Mouse (Mus musculus): ENCODE results near the gene Epha2.

GRCm38 (mm10) chr4:141311506-141311905 lies 10.5 kb downstream of the Epha2 start:
- TF ChIP-seq POLR2A (IDR thresholded peaks at IDR 0.05; ENCODE audit: borderline replicate concordance, extremely low read depth, insufficient read depth, insufficient read length, poor library complexity, severe bottlenecking), result no peak
- TF ChIP-seq CTCF (IDR thresholded peaks at IDR 0.05; ENCODE audit: borderline replicate concordance, extremely low read depth, insufficient read depth, insufficient read length), result no peak

Data from brain, embryonic 14.5 days (tissue).